8 mouse cellular contexts compared by ENCODE assay signal in genomic region chr2:4445629-4446400, GRCm38 (mm10).
DNase-seq lines count a peak whose midpoint lies in the region; ATAC-seq and TF ChIP-seq lines count a peak whose summit lies in the region.

No protein-coding gene starts in this region.

- peaks cover 20% of the 10 kb centered on the region for H3K4me1 ChIP-seq in kidney, embryonic 16.5 days (ENCODE audit: insufficient read depth, low read length)
- peaks cover 5% of the 10 kb centered on the region for H3K4me1 ChIP-seq in heart, adult 2 months (ENCODE audit: control insufficient read depth, insufficient read depth, low read length)
- H3K4me1 ChIP-seq in lung, embryonic 15.5 days: peaks cover 29% of the 10 kb centered on the region
- no peaks in the 10 kb centered on the region; the same call in 1 of the 2 replicates for H3K4me1 ChIP-seq in cerebellum, adult 2 months (ENCODE audit: control insufficient read depth, insufficient read depth, low read length)

- no peaks in the 10 kb centered on the region; the same call in 1 of the 2 replicates for H3K79me2 ChIP-seq in heart, adult 2 months (replicated peaks; ENCODE audit: control insufficient read depth, insufficient read depth, low read length)

- WGBS in kidney, embryonic 16.5 days: 80% methylated on average over 10 of the region's 10 CpGs
- 49% methylated on average over 10 of the region's 10 CpGs for WGBS in heart, adult 2 months
- WGBS in lung, embryonic 15.5 days: 59% methylated on average over 10 of the region's 10 CpGs
- WGBS in cerebellum, adult 2 months: 40% methylated on average over 10 of the region's 10 CpGs

- TF ChIP-seq CTCF in heart, adult 2 months (IDR thresholded peaks at IDR 0.05): no peak
- no peak for TF ChIP-seq CTCF in cerebellum, adult 2 months (IDR thresholded peaks at IDR 0.05; ENCODE audit: borderline replicate concordance, insufficient read depth, low read depth, low read length)

- intact Hi-C loops in heart, adult 2 months (cut with DNase I): no loop called here

- H3K9ac ChIP-seq in kidney, embryonic 16.5 days (replicated peaks; ENCODE audit: low read length): no peak overlapping the region
- H3K9ac ChIP-seq in heart, adult 2 months (ENCODE audit: low read depth, low read length): no peak overlapping the region
- H3K9ac ChIP-seq in lung, embryonic 15.5 days: no peak overlapping the region

- H3K4me2 ChIP-seq in kidney, embryonic 16.5 days (replicated peaks; ENCODE audit: low read depth, low read length): no peak overlapping the region
- no peak overlapping the region for H3K4me2 ChIP-seq in lung, embryonic 15.5 days

- DNase-seq in kidney, adult 11 months: no peak
- DNase-seq in adrenal gland, adult 2 months: peak; percentile 71
- DNase-seq in heart, adult 2 months: peak; percentile 74 to 77
- peak; percentile 48 for DNase-seq in urinary bladder, postnatal 25 days (ENCODE audit: low spot score)
- no peak for DNase-seq in cerebellum, adult 2 months

- H3K4me3 ChIP-seq in kidney, embryonic 16.5 days (ENCODE audit: low read length): no peak overlapping the region
- no peak overlapping the region for H3K4me3 ChIP-seq in heart, adult 2 months
- no peak overlapping the region for H3K4me3 ChIP-seq in lung, embryonic 15.5 days
- no peak overlapping the region for H3K4me3 ChIP-seq in cerebellum, adult 2 months (replicated peaks; ENCODE audit: insufficient read depth, low read depth, low read length)

- TF ChIP-seq POLR2A in heart, adult 2 months (IDR thresholded peaks at IDR 0.05; ENCODE audit: insufficient read depth, low read depth, low read length): no peak
- no peak for TF ChIP-seq POLR2A in cerebellum, adult 2 months (IDR thresholded peaks at IDR 0.05; ENCODE audit: borderline replicate concordance, insufficient read depth, low read length)

- 0 out of 2 replicates have a peak, but pooled peaks have one; percentile 45 for TF ChIP-seq EP300 in heart, adult 2 months (IDR thresholded peaks at IDR 0.05; ENCODE audit: insufficient read depth, low read depth, low read length)

- ATAC-seq in kidney, embryonic 16.5 days (ENCODE audit: low FRiP score, low TSS enrichment): no peak
- peak; percentile 74; the same call in 1 of the 2 replicates for ATAC-seq in lung, embryonic 15.5 days (ENCODE audit: borderline replicate concordance, extremely low read depth, low FRiP score, low TSS enrichment)
- no peak for ATAC-seq in cerebellum, adult (ENCODE audit: insufficient number of reproducible peaks, low FRiP score, low TSS enrichment)

- no peaks in the 10 kb centered on the region for H3K27me3 ChIP-seq in kidney, embryonic 16.5 days (ENCODE audit: insufficient read depth, low read length)
- no peaks in the 10 kb centered on the region for H3K27me3 ChIP-seq in heart, adult 2 months (ENCODE audit: control insufficient read depth, insufficient read depth, low read length)
- no peaks in the 10 kb centered on the region for H3K27me3 ChIP-seq in lung, embryonic 15.5 days
- no peaks in the 10 kb centered on the region for H3K27me3 ChIP-seq in cerebellum, adult 2 months (ENCODE audit: control insufficient read depth, insufficient read depth, low read length)

- H3K9me3 ChIP-seq in kidney, embryonic 16.5 days (ENCODE audit: low read length): no peaks in the 10 kb centered on the region
- H3K9me3 ChIP-seq in lung, embryonic 15.5 days: no peaks in the 10 kb centered on the region

- H3K27ac ChIP-seq in kidney, embryonic 16.5 days (ENCODE audit: low read length): 0 out of 2 replicates have a peak overlapping the region, but pooled peaks have one; percentile 3
- peak overlapping the region; percentile 45 for H3K27ac ChIP-seq in heart, adult 2 months
- peak overlapping the region; percentile 67 for H3K27ac ChIP-seq in lung, embryonic 15.5 days
- no peak overlapping the region for H3K27ac ChIP-seq in cerebellum, adult 2 months (ENCODE audit: insufficient read depth, low read length)

- no peaks in the 10 kb centered on the region for H3K36me3 ChIP-seq in kidney, embryonic 16.5 days (ENCODE audit: insufficient read depth, low read length)
- H3K36me3 ChIP-seq in heart, adult 2 months (ENCODE audit: control insufficient read depth, insufficient read depth, low read length): peaks cover 4% of the 10 kb centered on the region; the same call in 1 of the 2 replicates
- H3K36me3 ChIP-seq in lung, embryonic 15.5 days: no peaks in the 10 kb centered on the region

Comparison
In these comparisons a context has a peak if more than half of its experiments do, and no peak if none do; other contexts are left out.
1. DNase-seq: peak in adrenal gland, adult 2 months (single experiment), heart, adult 2 months (2 of 2) and urinary bladder, postnatal 25 days (single experiment); none in kidney, adult 11 months (single experiment) and cerebellum, adult 2 months (0 of 2).